Mouse (Mus musculus): ENCODE data around the gene Ptprg. TPM values are rescaled to one million over a fixed set of nuclear protein-coding genes. Genes with fewer than 3 reads are reported as not detected.
A peak's percentile ranks its signal among the peaks of the same experiment; 100 is the strongest.

Gene Ptprg
- polyA plus RNA-seq, 1 experiment from 2014 or later = 27.1 TPM

GRCm38 (mm10) chr14:11743726-11744125 is 190.4 kb downstream of the Ptprg start:
- Histone ChIP-seq H3K4me3 (ENCODE audit: low read depth, low read length) (no peak overlapping the region), H3K27me3 (replicated peaks; ENCODE audit: control insufficient read depth, insufficient read depth, low read length) (no peaks in the 10 kb centered on the region), H3K36me3 (ENCODE audit: control insufficient read depth, insufficient read depth, low read length) (no peaks in the 10 kb centered on the region), H3K27ac (ENCODE audit: low read depth, low read length) (no peak overlapping the region), H3K4me1 (ENCODE audit: control insufficient read depth, insufficient read depth, low read length) (no peaks in the 10 kb centered on the region), H3K9me3 (replicated peaks; ENCODE audit: control insufficient read depth, low read length) (no peaks in the 10 kb centered on the region), H3K9ac (ENCODE audit: low read length) (no peak overlapping the region), H3K4me2 (ENCODE audit: low read length) (no peak overlapping the region)
- WGBS = 90% methylated on average over 1 of the region's 1 CpGs
- no peak for ATAC-seq
- DNase-seq (ENCODE audit: low spot score) = no peak

GRCm38 (mm10) chr14:11752678-11753077 is 199.3 kb downstream of the Ptprg start:
- DNase-seq (ENCODE audit: low spot score) (no peak), ATAC-seq (peak; percentile 40; the same call in 1 of the 2 replicates)
- H3K9ac ChIP-seq (ENCODE audit: low read length) = no peak overlapping the region
- no peaks in the 10 kb centered on the region for H3K9me3 ChIP-seq (replicated peaks; ENCODE audit: control insufficient read depth, low read length)
- no peak overlapping the region for H3K27ac ChIP-seq (ENCODE audit: low read depth, low read length)
- H3K4me2 ChIP-seq (ENCODE audit: low read length) = no peak overlapping the region
- H3K27me3 ChIP-seq (replicated peaks; ENCODE audit: control insufficient read depth, insufficient read depth, low read length) = no peaks in the 10 kb centered on the region
- no peak overlapping the region for H3K4me3 ChIP-seq (ENCODE audit: low read depth, low read length)
- 57% methylated on average over 8 of the region's 8 CpGs for WGBS
- H3K36me3 ChIP-seq (ENCODE audit: control insufficient read depth, insufficient read depth, low read length) = no peaks in the 10 kb centered on the region
- peaks cover 4% of the 10 kb centered on the region; the same call in 1 of the 2 replicates for H3K4me1 ChIP-seq (ENCODE audit: control insufficient read depth, insufficient read depth, low read length)

- ATAC-seq (no peak), DNase-seq (ENCODE audit: low spot score) (no peak)
- Histone ChIP-seq H3K9ac (ENCODE audit: low read length) (no peak overlapping the region), H3K4me2 (ENCODE audit: low read length) (no peak overlapping the region), H3K4me3 (ENCODE audit: low read depth, low read length) (no peak overlapping the region), H3K36me3 (ENCODE audit: control insufficient read depth, insufficient read depth, low read length) (no peaks in the 10 kb centered on the region), H3K4me1 (ENCODE audit: control insufficient read depth, insufficient read depth, low read length) (peaks cover 4% of the 10 kb centered on the region; the same call in 1 of the 2 replicates), H3K27ac (ENCODE audit: low read depth, low read length) (no peak overlapping the region), H3K27me3 (replicated peaks; ENCODE audit: control insufficient read depth, insufficient read depth, low read length) (no peaks in the 10 kb centered on the region), H3K9me3 (replicated peaks; ENCODE audit: control insufficient read depth, low read length) (no peaks in the 10 kb centered on the region)
- WGBS = 86% methylated on average over 4 of the region's 4 CpGs
Measured at GRCm38 (mm10) chr14:11754656-11755055, 201.3 kb downstream of the Ptprg start.

GRCm38 (mm10) chr14:11758185-11758584 is 204.9 kb downstream of the Ptprg start:
- H3K27ac ChIP-seq (ENCODE audit: low read depth, low read length) = no peak overlapping the region
- peaks cover 11% of the 10 kb centered on the region; the same call in 1 of the 2 replicates for H3K4me1 ChIP-seq (ENCODE audit: control insufficient read depth, insufficient read depth, low read length)
- no peaks in the 10 kb centered on the region for H3K27me3 ChIP-seq (replicated peaks; ENCODE audit: control insufficient read depth, insufficient read depth, low read length)
- no peak overlapping the region for H3K4me2 ChIP-seq (ENCODE audit: low read length)
- ATAC-seq (no peak), DNase-seq (ENCODE audit: low spot score) (no peak)
- H3K9ac ChIP-seq (ENCODE audit: low read length) = no peak overlapping the region
- H3K9me3 ChIP-seq (replicated peaks; ENCODE audit: control insufficient read depth, low read length) = no peaks in the 10 kb centered on the region
- 82% methylated on average over 6 of the region's 6 CpGs for whole genome bisulfite sequencing
- H3K4me3 ChIP-seq (ENCODE audit: low read depth, low read length) = no peak overlapping the region
- H3K36me3 ChIP-seq (ENCODE audit: control insufficient read depth, insufficient read depth, low read length) = no peaks in the 10 kb centered on the region

- H3K27ac ChIP-seq (ENCODE audit: low read depth, low read length) = no peak overlapping the region
- no peak for DNase-seq (ENCODE audit: low spot score)
- ATAC-seq = no peak
- H3K9me3 ChIP-seq (replicated peaks; ENCODE audit: control insufficient read depth, low read length) = no peaks in the 10 kb centered on the region
- 86% methylated on average over 1 of the region's 1 CpGs for WGBS
- H3K4me3 ChIP-seq (ENCODE audit: low read depth, low read length) = no peak overlapping the region
- H3K27me3 ChIP-seq (replicated peaks; ENCODE audit: control insufficient read depth, insufficient read depth, low read length) = no peaks in the 10 kb centered on the region
- no peaks in the 10 kb centered on the region for H3K36me3 ChIP-seq (ENCODE audit: control insufficient read depth, insufficient read depth, low read length)
- no peak overlapping the region for H3K4me2 ChIP-seq (ENCODE audit: low read length)
- peaks cover 7% of the 10 kb centered on the region; the same call in 1 of the 2 replicates for H3K4me1 ChIP-seq (ENCODE audit: control insufficient read depth, insufficient read depth, low read length)
- H3K9ac ChIP-seq (ENCODE audit: low read length) = no peak overlapping the region
Measured at GRCm38 (mm10) chr14:11759356-11759755, 206.0 kb downstream of the Ptprg start.

- Histone ChIP-seq H3K9ac (ENCODE audit: low read length) (no peak overlapping the region), H3K9me3 (replicated peaks; ENCODE audit: control insufficient read depth, low read length) (no peaks in the 10 kb centered on the region), H3K4me3 (ENCODE audit: low read depth, low read length) (no peak overlapping the region), H3K36me3 (ENCODE audit: control insufficient read depth, insufficient read depth, low read length) (no peaks in the 10 kb centered on the region), H3K4me1 (ENCODE audit: control insufficient read depth, insufficient read depth, low read length) (peaks cover 7% of the 10 kb centered on the region; the same call in 1 of the 2 replicates), H3K27ac (ENCODE audit: low read depth, low read length) (no peak overlapping the region), H3K4me2 (ENCODE audit: low read length) (no peak overlapping the region), H3K27me3 (replicated peaks; ENCODE audit: control insufficient read depth, insufficient read depth, low read length) (no peaks in the 10 kb centered on the region)
- ATAC-seq (no peak), DNase-seq (ENCODE audit: low spot score) (no peak)
- 79% methylated on average over 7 of the region's 7 CpGs for whole genome bisulfite sequencing
Measured at GRCm38 (mm10) chr14:11762995-11763394, 209.7 kb downstream of the Ptprg start.

- Histone ChIP-seq H3K9me3 (replicated peaks; ENCODE audit: control insufficient read depth, low read length) (no peaks in the 10 kb centered on the region), H3K27me3 (replicated peaks; ENCODE audit: control insufficient read depth, insufficient read depth, low read length) (no peaks in the 10 kb centered on the region), H3K4me3 (ENCODE audit: low read depth, low read length) (no peak overlapping the region), H3K36me3 (ENCODE audit: control insufficient read depth, insufficient read depth, low read length) (no peaks in the 10 kb centered on the region), H3K27ac (ENCODE audit: low read depth, low read length) (no peak overlapping the region), H3K4me2 (ENCODE audit: low read length) (no peak overlapping the region), H3K4me1 (ENCODE audit: control insufficient read depth, insufficient read depth, low read length) (peaks cover 11% of the 10 kb centered on the region; the same call in 1 of the 2 replicates), H3K9ac (ENCODE audit: low read length) (no peak overlapping the region)
- DNase-seq (ENCODE audit: low spot score) (no peak), ATAC-seq (no peak)
- 76% methylated on average over 5 of the region's 5 CpGs for WGBS
Measured at GRCm38 (mm10) chr14:11772736-11773135, 219.4 kb downstream of the Ptprg start.

GRCm38 (mm10) chr14:11774476-11775037 is 221.2 kb downstream of the Ptprg start:
- WGBS = 52% methylated on average over 4 of the region's 4 CpGs
- no peak overlapping the region for H3K4me2 ChIP-seq (ENCODE audit: low read length)

GRCm38 (mm10) chr14:11775204-11775603 is 221.9 kb downstream of the Ptprg start:
- Histone ChIP-seq H3K4me3 (ENCODE audit: low read depth, low read length) (no peak overlapping the region), H3K4me2 (ENCODE audit: low read length) (no peak overlapping the region; the same call in 1 of the 2 replicates), H3K27ac (ENCODE audit: low read depth, low read length) (no peak overlapping the region), H3K9me3 (replicated peaks; ENCODE audit: control insufficient read depth, low read length) (no peaks in the 10 kb centered on the region), H3K36me3 (ENCODE audit: control insufficient read depth, insufficient read depth, low read length) (no peaks in the 10 kb centered on the region), H3K4me1 (ENCODE audit: control insufficient read depth, insufficient read depth, low read length) (peaks cover 11% of the 10 kb centered on the region; the same call in 1 of the 2 replicates), H3K27me3 (replicated peaks; ENCODE audit: control insufficient read depth, insufficient read depth, low read length) (no peaks in the 10 kb centered on the region), H3K9ac (ENCODE audit: low read length) (peak overlapping the region; percentile 29; the same call in 1 of the 2 replicates)
- 9% methylated on average over 11 of the region's 11 CpGs for WGBS
- peak; percentile 47; the same call in 1 of the 2 replicates for ATAC-seq
- DNase-seq (ENCODE audit: low spot score) = peak; percentile 56

More at GRCm38 (mm10) chr14:11774476-11775037, 221.2 kb downstream of the Ptprg start:
- ATAC-seq = peak; percentile 65; the same call in 1 of the 2 replicates
- Histone ChIP-seq H3K9ac (ENCODE audit: low read length) (no peak overlapping the region), H3K9me3 (replicated peaks; ENCODE audit: control insufficient read depth, low read length) (no peaks in the 10 kb centered on the region), H3K4me1 (ENCODE audit: control insufficient read depth, insufficient read depth, low read length) (peaks cover 11% of the 10 kb centered on the region; the same call in 1 of the 2 replicates), H3K27me3 (replicated peaks; ENCODE audit: control insufficient read depth, insufficient read depth, low read length) (no peaks in the 10 kb centered on the region), H3K4me3 (ENCODE audit: low read depth, low read length) (no peak overlapping the region), H3K27ac (ENCODE audit: low read depth, low read length) (no peak overlapping the region), H3K36me3 (ENCODE audit: control insufficient read depth, insufficient read depth, low read length) (no peaks in the 10 kb centered on the region)
- DNase-seq (ENCODE audit: low spot score) = peak; percentile 70

Measured in forebrain, embryonic 14.5 days (tissue).